Mouse (Mus musculus): ENCODE measurements around the gene Pole4.

Pole4 gene

GRCm38 (mm10) chr6:82705221-82705620 is at the start of gene Pole4:
Gene Pole4 (minus strand): TSS chr6:82705365.
- DNase-seq: no peak

- no peak for DNase-seq
Observed at GRCm38 (mm10) chr6:82754769-82755168, 49.6 kb upstream of the Pole4 start.

DNA sequence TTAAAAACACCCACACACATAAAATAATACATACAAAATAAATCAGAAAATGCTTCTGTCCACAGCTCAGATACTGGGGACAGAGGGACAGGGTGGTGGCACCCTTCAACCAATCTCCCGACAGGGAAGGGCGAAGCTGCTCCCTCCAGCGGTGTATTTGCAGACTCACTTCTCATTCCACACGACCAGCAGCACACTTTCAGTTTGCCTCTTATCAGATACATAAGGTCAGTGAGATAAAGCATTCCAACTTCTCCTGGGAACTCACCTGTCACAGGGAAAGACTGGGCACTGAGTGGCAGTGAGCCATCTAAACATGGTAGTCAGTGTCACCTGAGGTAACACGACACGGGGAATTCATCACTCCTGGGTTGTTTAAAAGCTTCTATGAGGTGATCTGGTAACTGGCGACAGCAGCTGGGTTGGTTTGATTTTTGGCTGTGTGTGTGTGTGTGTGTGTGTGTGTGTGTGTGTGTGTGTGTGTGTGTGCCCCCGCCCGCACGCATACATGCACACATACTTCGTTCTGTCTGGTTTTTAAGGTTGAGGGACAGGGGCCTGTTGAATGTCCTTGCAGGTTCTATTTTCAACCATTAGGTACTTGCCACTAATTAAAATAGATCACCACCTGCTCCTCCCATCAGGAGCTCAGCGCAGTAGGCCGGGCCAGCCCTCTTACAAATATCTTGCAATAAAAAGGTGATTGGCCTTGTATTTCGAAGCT is 48.6 kb upstream of the Pole4 start:
- no peak for DNase-seq

- no peak for DNase-seq
Observed at GRCm38 (mm10) chr6:82753061-82753460, 47.9 kb upstream of the Pole4 start.

DNA sequence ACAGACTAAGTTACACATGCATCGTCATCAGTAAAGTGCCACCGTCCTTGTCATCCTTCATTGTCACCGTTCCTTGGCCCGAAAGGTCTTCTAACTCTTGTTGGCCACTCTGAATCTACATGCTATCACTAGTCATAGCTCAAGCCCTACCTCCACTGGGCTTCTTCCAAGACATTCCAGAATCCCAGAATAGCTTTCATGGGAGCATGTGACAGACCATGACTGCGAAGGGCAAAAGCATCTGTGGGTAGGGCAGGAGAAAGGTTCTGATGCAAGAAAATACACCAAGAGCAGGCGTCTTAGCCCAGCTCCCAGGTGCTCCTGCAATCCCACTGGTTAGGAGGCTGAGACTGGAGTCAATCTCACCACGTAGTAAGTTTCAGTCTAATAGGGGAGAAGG is 46.6 kb upstream of the Pole4 start:
- DNase-seq: no peak

DNA sequence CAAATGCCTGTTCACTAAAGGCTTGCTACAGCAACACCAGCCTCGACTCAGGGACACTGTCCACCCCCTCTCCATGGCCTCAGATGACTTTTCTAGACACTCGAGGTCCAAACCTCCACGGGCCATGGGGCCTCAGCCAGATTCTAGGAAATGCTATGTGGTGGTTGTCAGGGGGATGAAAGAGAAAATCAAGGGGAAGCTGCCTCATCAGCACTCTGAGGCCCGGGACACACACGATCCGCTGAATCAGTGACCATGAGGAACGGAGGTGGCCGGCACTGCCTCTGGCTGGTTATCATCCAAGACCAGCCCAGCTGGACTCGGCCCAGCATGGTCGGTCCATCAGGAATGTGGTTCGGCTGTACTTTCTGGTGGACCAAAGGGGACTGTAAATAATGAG is 45.9 kb upstream of the Pole4 start:
- no peak for DNase-seq

DNA sequence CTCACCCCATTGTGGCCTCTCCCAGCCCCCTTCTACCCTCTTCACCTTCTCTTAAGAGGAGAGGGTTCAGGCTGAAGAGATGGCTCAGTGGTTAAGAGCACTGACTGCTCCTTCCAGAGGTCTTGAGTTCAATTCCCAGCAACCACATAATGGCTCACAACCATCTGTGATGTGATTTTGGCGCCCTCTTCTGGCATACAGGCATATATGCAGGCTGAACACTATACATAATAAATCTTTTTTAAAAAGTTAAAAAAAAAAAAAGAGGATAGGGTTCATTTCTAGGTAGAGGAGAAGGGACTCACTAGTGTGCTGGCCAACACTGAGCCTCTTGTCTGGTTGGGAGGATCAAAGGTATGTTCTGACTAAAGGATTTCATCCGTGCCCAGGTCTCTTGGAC is 44.9 kb upstream of the Pole4 start:
- DNase-seq: no peak

- no peak for DNase-seq
Observed at GRCm38 (mm10) chr6:82748106-82748672, 43.0 kb upstream of the Pole4 start.

DNA sequence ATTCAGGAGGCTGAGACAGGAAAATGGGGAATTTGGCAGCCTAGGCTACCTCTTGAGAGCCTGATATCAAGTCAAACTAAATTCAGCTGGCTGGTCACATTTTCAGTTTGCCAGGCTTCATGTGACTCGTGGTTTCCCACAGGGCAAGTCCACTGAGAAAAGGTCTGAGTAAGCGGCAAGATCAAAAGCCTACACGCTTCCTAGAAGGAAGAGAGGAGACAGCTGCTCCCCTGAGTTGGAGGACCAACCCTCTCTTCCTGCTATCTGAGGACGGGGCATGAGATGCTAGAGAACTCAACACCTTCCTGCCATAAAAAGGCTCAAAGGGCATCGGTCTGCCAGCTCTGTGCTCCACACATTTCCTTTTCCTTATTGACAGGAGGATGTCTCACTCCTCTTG is 41.9 kb upstream of the Pole4 start:
- DNase-seq: no peak

DNA sequence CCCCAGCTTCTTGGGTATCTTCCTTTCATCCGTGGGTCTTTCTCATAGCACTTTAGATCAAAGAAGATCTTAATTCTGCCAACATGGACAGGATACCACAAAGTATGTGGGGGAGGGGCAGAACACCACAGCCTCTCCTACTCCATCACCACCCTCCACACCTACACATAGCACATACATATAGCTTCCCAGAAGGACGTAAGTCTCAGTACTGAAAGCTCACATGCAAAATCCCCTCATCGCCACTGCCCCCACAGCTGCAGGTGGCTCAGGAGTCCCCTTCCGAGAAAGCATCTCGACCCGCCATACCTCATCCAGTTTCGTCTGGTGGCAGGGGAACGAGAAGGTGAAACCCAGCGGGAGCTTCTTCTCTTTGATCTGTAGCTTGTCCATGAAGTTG is 39.4 kb upstream of the Pole4 start:
- no peak for DNase-seq

DNA sequence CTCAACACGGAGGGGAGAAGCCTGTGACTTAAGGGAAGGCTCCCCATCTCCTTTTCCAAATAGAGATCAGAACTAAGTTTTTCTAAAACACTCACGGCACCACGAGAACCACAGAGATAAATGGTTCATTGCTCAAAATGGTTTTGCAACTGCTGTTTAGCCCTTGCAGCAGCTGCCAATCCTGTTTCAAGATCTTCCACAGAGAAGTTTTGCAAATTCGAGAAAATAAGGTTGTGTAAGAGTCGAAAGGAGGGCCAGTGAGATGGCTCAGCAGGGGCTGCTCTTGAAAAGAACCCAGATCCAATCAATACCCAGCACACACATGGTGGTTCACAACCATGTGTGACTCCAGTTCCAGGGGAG is 36.3 kb upstream of the Pole4 start:
- no peak for DNase-seq

DNA sequence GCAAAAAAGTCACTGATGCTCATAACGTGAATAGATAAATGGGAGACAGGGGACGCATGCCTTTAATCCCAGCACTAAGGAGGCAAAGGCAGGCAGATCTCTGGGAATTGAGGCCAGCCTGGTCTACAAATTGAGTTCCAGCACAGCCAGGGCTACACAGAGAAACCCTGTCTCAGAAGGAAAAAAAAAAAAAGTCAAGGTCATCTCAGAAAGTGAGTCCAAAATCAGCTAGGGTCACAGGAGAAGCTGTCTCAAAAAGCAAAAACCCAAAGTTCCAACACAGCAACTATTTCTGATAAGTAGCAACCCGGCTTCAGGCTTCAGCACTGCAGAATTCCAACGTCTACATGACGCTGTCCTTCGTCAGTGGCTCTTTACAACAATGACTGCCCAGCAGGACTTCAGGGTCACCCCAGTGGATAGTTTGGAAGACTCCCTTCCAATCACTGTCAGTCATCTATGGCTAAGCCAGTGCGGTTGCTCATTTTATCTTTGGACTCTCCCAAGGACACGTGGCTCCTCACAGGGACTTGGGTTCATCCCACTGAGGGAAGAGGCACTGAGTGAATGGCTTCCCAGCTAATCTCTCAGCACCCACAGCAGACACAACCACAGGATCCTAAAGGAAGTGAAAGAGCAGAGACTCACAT is 35.8 kb upstream of the Pole4 start:
- DNase-seq: no peak

DNA sequence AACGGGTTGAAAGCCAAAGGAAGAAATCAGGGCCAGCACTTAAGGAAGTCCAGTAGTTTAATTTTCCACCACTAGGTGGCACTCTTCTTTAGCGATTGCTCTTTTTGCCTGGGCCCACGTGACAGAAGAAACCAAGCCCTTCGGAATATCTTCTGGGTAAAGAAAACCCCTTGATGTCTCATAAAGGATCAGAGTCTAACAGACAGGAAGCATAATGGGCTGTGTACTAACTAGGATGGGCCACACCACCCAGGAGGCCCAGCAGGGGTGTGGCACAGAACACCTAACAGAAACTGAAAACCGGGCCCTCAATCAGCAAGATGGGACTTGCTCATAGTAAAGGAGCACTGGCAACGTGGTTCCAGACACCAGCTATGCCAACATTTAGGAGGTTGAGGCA is 35.1 kb upstream of the Pole4 start:
- peak; percentile 42 for DNase-seq

- no peak for DNase-seq
Observed at GRCm38 (mm10) chr6:82737634-82738540, 32.7 kb upstream of the Pole4 start.

GRCm38 (mm10) chr6:82736626-82737600 is 31.7 kb upstream of the Pole4 start:
- no peak for DNase-seq

DNA sequence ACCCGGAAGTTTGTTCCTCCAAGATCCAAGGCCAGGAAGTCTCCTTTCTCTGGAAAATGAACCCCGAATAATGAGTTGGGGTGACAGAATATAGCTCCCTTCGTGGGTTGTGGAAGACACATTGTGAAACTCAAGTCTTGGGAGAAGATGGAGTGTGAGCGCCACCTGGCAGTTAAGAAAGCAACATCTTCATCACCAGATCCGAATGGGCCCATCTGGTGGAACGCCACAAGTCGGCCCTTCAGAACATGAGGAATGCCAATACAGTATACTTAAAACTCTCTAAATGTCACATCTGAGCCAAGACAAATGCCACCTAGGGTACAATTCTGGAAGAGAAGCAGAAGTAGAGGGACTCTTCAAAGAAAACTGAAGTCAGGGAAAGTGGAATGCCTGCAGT is 30.2 kb upstream of the Pole4 start:
- DNase-seq: no peak

DNA sequence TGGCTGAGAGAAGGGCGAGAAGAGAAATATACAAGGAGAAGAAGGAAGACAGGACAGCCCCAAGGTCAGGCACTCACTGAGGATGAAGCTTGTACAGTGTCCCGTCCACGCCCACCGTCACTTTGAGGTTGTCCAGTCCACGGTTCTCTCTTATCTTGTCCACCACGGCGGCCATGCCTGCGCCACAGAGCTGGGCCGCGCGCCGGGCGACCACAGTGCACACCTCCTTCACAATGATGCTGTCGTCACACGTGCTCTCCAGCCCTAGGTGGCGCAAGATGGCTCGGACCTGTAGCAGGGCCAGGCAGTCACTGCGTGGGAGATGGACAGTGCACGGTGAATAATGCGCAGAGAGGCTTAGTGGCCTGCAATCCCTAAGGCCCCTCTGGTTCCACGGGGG is 23.5 kb upstream of the Pole4 start:
- no peak for DNase-seq

DNA sequence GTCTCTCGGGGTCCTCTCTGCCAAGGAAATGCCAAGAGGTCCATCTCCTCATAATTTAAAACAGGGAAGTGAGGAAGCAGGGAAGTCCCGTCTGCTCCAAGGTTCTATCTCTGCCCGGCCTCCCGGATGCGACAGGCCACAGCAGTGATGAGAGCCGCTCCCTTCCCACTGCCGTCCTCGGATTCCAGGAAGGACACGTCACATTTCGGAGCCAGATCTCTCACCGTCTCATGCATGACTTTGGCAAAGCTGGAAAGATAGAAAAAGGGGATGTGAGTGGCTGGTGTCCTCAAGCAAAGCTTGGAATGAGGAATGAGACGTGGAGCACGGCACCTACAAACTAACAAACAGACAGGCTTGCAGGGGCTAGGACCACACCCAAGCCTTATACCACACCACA is 22.0 kb upstream of the Pole4 start:
- DNase-seq: no peak

DNA sequence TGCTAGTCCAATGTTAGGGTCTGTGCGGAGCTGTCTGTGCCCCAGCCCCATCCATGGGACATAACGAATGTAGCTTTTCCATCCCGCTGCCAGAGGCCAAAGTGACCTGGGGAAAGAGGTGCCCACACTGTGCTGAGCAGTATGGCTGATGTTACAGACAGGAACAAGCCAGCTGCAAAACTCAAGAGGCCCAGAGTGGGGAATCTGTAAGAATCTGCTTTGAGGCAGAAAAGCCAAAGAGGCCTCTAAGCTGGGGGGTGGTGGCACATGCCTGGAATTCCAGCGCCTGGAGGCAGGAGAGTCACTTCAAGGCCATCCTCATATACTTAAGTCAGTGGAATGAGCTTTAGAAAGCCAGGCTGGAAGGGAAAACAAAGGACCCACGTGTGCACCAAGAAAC is 18.2 kb upstream of the Pole4 start:
- DNase-seq: no peak

GRCm38 (mm10) chr6:82716126-82716525 is 11.0 kb upstream of the Pole4 start:
- DNase-seq: no peak

DNA sequence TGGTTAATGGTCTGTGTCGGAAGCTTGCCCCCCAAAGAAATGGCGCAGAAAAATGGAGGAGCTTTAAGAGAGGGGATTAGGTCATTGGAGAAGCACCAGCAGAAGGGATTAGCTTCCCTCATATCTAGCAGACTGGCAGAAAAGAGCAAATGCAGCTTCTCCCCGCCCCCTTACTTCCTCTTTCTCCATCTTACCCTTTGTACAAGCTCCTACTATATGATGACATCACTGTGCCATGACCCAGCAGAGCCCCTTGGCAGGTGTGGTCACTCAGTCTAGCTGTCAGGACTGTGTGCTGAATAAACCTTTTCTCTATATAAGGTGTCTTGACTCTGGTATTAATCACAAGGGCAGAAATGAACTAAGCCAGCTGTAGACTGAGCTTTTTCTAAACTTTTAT is 10.5 kb upstream of the Pole4 start:
- no peak for DNase-seq

DNA sequence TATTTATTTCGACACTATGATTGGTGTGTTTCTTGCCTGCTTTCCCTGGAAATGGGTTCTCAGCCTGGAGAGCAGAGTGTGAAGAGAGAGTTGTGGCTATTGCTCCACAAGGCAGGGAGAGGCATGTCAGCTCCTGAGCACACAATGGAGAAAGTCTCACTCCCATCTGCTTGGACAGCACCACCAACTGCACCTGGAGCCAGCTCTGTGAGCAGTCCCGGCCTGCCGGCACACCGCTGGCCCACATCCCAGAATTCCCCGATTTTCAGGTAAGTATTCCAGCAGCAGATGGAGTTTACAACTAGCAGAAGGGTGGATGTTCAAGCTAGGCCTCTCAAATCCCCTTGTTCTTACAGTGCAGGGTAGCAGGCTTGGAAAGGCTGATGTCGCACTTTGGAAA is 10.1 kb upstream of the Pole4 start:
- DNase-seq: no peak

Data from cerebellum, adult 11 months (tissue).